Mouse (Mus musculus) forebrain, embryonic 16.5 days (tissue): ENCODE measurements around the gene Meox1. TPM values are rescaled to one million over a fixed set of nuclear protein-coding genes. Genes with fewer than 3 reads are reported as not detected.

Experiments
- polyA plus RNA-seq: library from polyadenylated mRNA; unstranded; fragments of >200 nt; fragmentation: Nextera tagmentation; extraction: Ambion mirVana; gene quantifications from 2 replicates; pipeline ENCODE4 v1.2.1, GENCODE M21; 2015

The Meox1 gene
- polyA plus RNA-seq, 1 experiment from 2014 or later, result 0.79 TPM

Other genes with a start within 250 kb of the Meox1 start
- 36.5 and 42.2 TPM in 2 replicates for gene Arl4d, start 228.8 kb downstream of the Meox1 start, polyA plus RNA-seq
- gene Dhx8, start 161.5 kb downstream of the Meox1 start, polyA plus RNA-seq, result 39.9 and 41.9 TPM in 2 replicates
- gene Etv4, start 109.0 kb downstream of the Meox1 start, polyA plus RNA-seq, result 6.8 and 7.3 TPM in 2 replicates
- gene Sost, start 72.6 kb upstream of the Meox1 start, polyA plus RNA-seq, result 0.11 TPM in 1 of 2 replicates, not detected in the other
- gene Cfap97d1, start 89.9 kb upstream of the Meox1 start, polyA plus RNA-seq, result not detected in 2 replicates
- gene Dusp3, start 92.6 kb upstream of the Meox1 start, polyA plus RNA-seq, result 12.7 and 14.5 TPM in 2 replicates
- gene Mpp3, start 134.1 kb upstream of the Meox1 start, polyA plus RNA-seq, result 49.3 and 55.2 TPM in 2 replicates
- gene Cd300lg, start 147.1 kb upstream of the Meox1 start, polyA plus RNA-seq, result 0.26 and 0.46 TPM in 2 replicates
- gene Mpp2, start 194.1 kb upstream of the Meox1 start, polyA plus RNA-seq, result 21.0 and 24.1 TPM in 2 replicates
- not detected in 2 replicates for gene Ppy, start 206.9 kb upstream of the Meox1 start, polyA plus RNA-seq
- not detected in 2 replicates for gene Pyy, start 213.5 kb upstream of the Meox1 start, polyA plus RNA-seq